Mouse (Mus musculus) embryonic facial prominence, embryonic 10.5 days (tissue): ENCODE measurements at regions not wholly inside any gene's neighbourhood (a gene's known extent, or its start where the extent isn't known, plus 50 kb on each side); places are given as distances from the start of the nearest gene placed in this dataset.

ENCODE experiments used
- DNase-seq: peaks from one replicate; pipeline ENCODE4 v3.0.0-alpha.2; 2017; ENCODE audit warnings: low spot score
- H3K27ac ChIP-seq: fragments of 300-500 bp; sonication (generic); replicated peaks from 2 replicates; pipeline ENCODE4 v1.5.1; 2016; ENCODE audit warnings: mild to moderate bottlenecking
- H3K27me3 ChIP-seq: fragments of 300-500 bp; sonication (generic); replicated peaks from 2 replicates; pipeline ENCODE4 v1.6.1; 2016; ENCODE audit warnings: low read depth, mild to moderate bottlenecking; ENCODE audit not compliant: poor library complexity, severe bottlenecking
- H3K36me3 ChIP-seq: fragments of 300-500 bp; sonication (generic); replicated peaks from 2 replicates; pipeline ENCODE4 v1.6.1; 2016; ENCODE audit warnings: mild to moderate bottlenecking, moderate library complexity
- H3K4me1 ChIP-seq: fragments of 300-500 bp; sonication (generic); 2 replicates; pipeline ENCODE4 v1.6.1; 2016
- H3K4me3 ChIP-seq: fragments of 300-500 bp; sonication (generic); 2 replicates; pipeline ENCODE4 v1.5.1; 2016; ENCODE audit warnings: mild to moderate bottlenecking, moderate library complexity
- H3K9me3 ChIP-seq: fragments of 300-500 bp; sonication (generic); 2 replicates; pipeline ENCODE4 v1.6.1; 2016; ENCODE audit warnings: mild to moderate bottlenecking
- WGBS: fragments of 180-500 bp; shearing (Covaris S2); methylation state at CpG from one replicate; pipeline ENCODE4 v1.1.7; 2016; 5-methylcytosine and 5-hydroxymethylcytosine counted together

- H3K9me3 ChIP-seq: no peaks in the 10 kb centered on the region
- H3K4me3 ChIP-seq: no peak overlapping the region
- DNase-seq: no peak
- no peak overlapping the region for H3K27ac ChIP-seq
- 65% methylated on average over 2 of the region's 2 CpGs for WGBS
- no peaks in the 10 kb centered on the region for H3K36me3 ChIP-seq
- peaks cover 7% of the 10 kb centered on the region for H3K4me1 ChIP-seq
- peaks cover 20% of the 10 kb centered on the region for H3K27me3 ChIP-seq
These were observed 73.8 kb upstream of the Mvb12b start for GRCm38 (mm10) chr2:33961566-33961965.

DNA sequence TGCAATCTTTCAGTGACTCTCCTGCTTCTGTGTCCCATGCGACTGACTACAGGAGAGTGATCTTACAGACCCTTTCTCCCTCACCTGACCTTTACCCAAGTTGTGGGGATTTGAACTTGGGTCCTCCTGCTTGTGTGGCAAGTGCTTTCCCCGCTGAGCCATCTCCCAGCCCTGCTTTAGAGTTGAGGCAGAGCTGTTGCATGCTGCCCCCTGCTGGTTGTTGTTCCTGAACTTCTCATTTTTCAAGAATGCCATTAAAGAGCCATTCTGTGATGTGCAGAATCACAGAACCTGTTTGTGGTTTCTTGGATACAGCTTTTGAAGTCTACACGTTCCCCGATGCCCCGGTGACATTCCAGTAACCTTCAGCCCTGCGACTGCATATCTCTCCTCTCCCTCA, 70.0 kb upstream of the Mvb12b start:
- WGBS: 63% methylated on average over 6 of the region's 6 CpGs
- H3K9me3 ChIP-seq: no peaks in the 10 kb centered on the region
- H3K4me3 ChIP-seq: no peak overlapping the region
- peak; percentile 70 for DNase-seq
- no peak overlapping the region for H3K27ac ChIP-seq
- H3K36me3 ChIP-seq: no peaks in the 10 kb centered on the region
- H3K27me3 ChIP-seq: no peaks in the 10 kb centered on the region; the same call in 1 of the 2 replicates
- 0 out of 2 replicates have a peak, but pooled peaks cover 1% of the 10 kb centered on the region for H3K4me1 ChIP-seq

- Histone ChIP-seq H3K27ac (no peak overlapping the region), H3K27me3 (no peaks in the 10 kb centered on the region), H3K36me3 (no peaks in the 10 kb centered on the region), H3K4me1 (peaks cover 10% of the 10 kb centered on the region), H3K9me3 (no peaks in the 10 kb centered on the region), H3K4me3 (no peak overlapping the region)
- no peak for DNase-seq
- WGBS: 89% methylated on average over 3 of the region's 3 CpGs
These were observed 56.6 kb upstream of the Mvb12b start for GRCm38 (mm10) chr2:33944301-33944700.

DNA sequence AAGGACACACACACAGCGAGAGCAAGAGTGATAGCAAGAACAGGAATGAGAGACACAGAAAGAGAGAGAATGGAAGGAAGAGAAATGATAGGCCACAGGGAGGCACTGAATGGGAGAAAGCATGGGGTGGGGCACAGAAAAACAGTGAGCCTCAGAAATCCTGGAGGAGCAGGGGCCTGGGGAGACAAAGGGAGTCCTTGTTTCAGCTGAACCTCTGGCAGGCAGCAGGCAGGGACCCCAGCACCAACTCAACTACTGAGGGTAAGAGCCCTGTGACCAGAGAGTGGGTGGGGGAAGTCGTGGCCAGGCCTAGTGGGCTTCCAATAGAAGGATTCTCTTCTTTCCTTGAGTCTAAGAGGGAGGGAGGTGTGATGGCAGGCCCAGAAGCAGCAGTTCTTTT, 54.3 kb upstream of the Mvb12b start:
- H3K9me3 ChIP-seq: no peaks in the 10 kb centered on the region
- H3K4me1 ChIP-seq: peaks cover 10% of the 10 kb centered on the region
- no peaks in the 10 kb centered on the region for H3K27me3 ChIP-seq
- no peak overlapping the region; the same call in 1 of the 2 replicates for H3K27ac ChIP-seq
- WGBS: 44% methylated on average over 2 of the region's 2 CpGs
- no peak overlapping the region for H3K4me3 ChIP-seq
- H3K36me3 ChIP-seq: no peaks in the 10 kb centered on the region
- DNase-seq: no peak

GRCm38 (mm10) chr2:33941316-33941715, 53.6 kb upstream of the Mvb12b start:
- no peaks in the 10 kb centered on the region for H3K36me3 ChIP-seq
- no peaks in the 10 kb centered on the region for H3K9me3 ChIP-seq
- H3K27me3 ChIP-seq: no peaks in the 10 kb centered on the region
- 87% methylated on average over 11 of the region's 11 CpGs for WGBS
- no peak for DNase-seq
- H3K27ac ChIP-seq: no peak overlapping the region; the same call in 1 of the 2 replicates
- peaks cover 10% of the 10 kb centered on the region for H3K4me1 ChIP-seq
- H3K4me3 ChIP-seq: no peak overlapping the region

DNA sequence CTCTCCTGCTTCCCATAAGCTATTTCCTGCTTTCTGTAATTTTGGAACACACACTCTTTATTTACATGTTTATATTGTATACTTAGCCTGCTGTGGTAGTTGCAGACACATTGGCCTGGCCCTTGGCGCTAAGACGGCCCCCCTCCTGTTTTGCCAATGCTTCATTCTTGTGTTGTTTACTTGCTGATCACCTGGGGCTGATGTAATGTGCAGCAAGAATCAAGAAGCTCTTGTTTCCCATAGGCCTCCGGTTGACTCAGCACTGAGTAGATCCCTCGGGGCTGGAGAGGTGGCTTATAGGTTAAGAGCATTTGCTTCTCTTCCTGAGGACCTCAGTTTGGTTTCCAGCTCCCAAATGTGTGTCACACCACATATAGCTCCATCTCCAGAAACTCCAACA, 52.1 kb upstream of the Mvb12b start:
- H3K36me3 ChIP-seq: no peaks in the 10 kb centered on the region
- no peaks in the 10 kb centered on the region for H3K9me3 ChIP-seq
- H3K4me1 ChIP-seq: peaks cover 10% of the 10 kb centered on the region
- 83% methylated on average over 4 of the region's 4 CpGs for WGBS
- no peak for DNase-seq
- no peak overlapping the region for H3K27ac ChIP-seq
- H3K27me3 ChIP-seq: no peaks in the 10 kb centered on the region
- H3K4me3 ChIP-seq: no peak overlapping the region
